Mouse (Mus musculus) erythroblast, embryonic 14.5 days (primary cell): ENCODE data around the gene Ube4a. TPM values are rescaled to one million over a fixed set of nuclear protein-coding genes. Genes with fewer than 3 reads are reported as not detected.
"Not testable (repeated sequence)": the region's sequence is repeated elsewhere in the genome, so short reads cannot be mapped to it uniquely, and the experiment has no call there.

Source experiments
- H3K27me3 ChIP-seq: 2 replicates; pipeline ENCODE4 v1.6.1; 2012; ENCODE audit warnings: inconsistent platforms; ENCODE audit not compliant: control insufficient read depth
- H3K36me3 ChIP-seq: 2 replicates; pipeline ENCODE4 v1.6.1; 2012; ENCODE audit warnings: mild to moderate bottlenecking, inconsistent platforms; ENCODE audit not compliant: control insufficient read depth
- H3K4me1 ChIP-seq: 2 replicates; pipeline ENCODE4 v1.6.1; 2012; ENCODE audit warnings: inconsistent platforms; ENCODE audit not compliant: control insufficient read depth
- H3K4me3 ChIP-seq: replicated peaks from 2 replicates; pipeline ENCODE3; 2012; ENCODE audit warnings: moderate library complexity, mild to moderate bottlenecking, inconsistent platforms
- H3K9me3 ChIP-seq: 2 replicates; pipeline ENCODE4 v1.6.1; 2012; ENCODE audit warnings: low read length, inconsistent platforms, mixed read lengths; ENCODE audit not compliant: control insufficient read depth
- GATA1 ChIP-seq: IDR thresholded peaks from 2 replicates; pipeline ENCODE4 v1.6.1; 2012; ENCODE audit warnings: low read length, inconsistent platforms, mixed read lengths
- TAL1 ChIP-seq: IDR thresholded peaks from 3 replicates; pipeline ENCODE4 v1.6.1; 2012; ENCODE audit warnings: low read length, inconsistent platforms, mixed read lengths
- polyA plus RNA-seq: library from polyadenylated mRNA; stranded (reverse); fragments of >175 nt; gene quantifications from 2 replicates; pipeline ENCODE4 v1.2.3, GENCODE M21; 2012

The Ube4a gene
- polyA plus RNA-seq, 1 experiment: 0.31 TPM

- Histone ChIP-seq H3K4me1 (peaks cover 14% of the 10 kb centered on the region), H3K27me3 (no peaks in the 10 kb centered on the region; the same call in 1 of the 2 replicates), H3K36me3 (no peaks in the 10 kb centered on the region), H3K9me3 (no peaks in the 10 kb centered on the region), H3K4me3 (no peak overlapping the region)
- no peak for TF ChIP-seq GATA1
- no peak for TF ChIP-seq TAL1
These were observed 17.6 kb upstream of the Ube4a start for GRCm38 (mm10) chr9:44983001-44983400.

GRCm38 (mm10) chr9:44982531-44982930 lies 17.1 kb upstream of the Ube4a start:
- Histone ChIP-seq H3K4me1 (peaks cover 14% of the 10 kb centered on the region), H3K9me3 (no peaks in the 10 kb centered on the region), H3K4me3 (no peak overlapping the region), H3K27me3 (no peaks in the 10 kb centered on the region; the same call in 1 of the 2 replicates), H3K36me3 (no peaks in the 10 kb centered on the region)
- TF ChIP-seq TAL1 (no peak), GATA1 (no peak)

- TF ChIP-seq GATA1: no peak
- no peak for TF ChIP-seq TAL1
- peaks cover 14% of the 10 kb centered on the region for H3K4me1 ChIP-seq
- H3K27me3 ChIP-seq: no peaks in the 10 kb centered on the region; the same call in 1 of the 2 replicates
- H3K9me3 ChIP-seq: no peaks in the 10 kb centered on the region
- H3K4me3 ChIP-seq: no peak overlapping the region
- no peaks in the 10 kb centered on the region for H3K36me3 ChIP-seq
These were observed 16.7 kb upstream of the Ube4a start for GRCm38 (mm10) chr9:44982081-44982480.

- no peaks in the 10 kb centered on the region for H3K9me3 ChIP-seq
- TF ChIP-seq TAL1 (no peak), GATA1 (no peak)
- peaks cover 14% of the 10 kb centered on the region for H3K4me1 ChIP-seq
- H3K27me3 ChIP-seq: peaks cover under 1% of the 10 kb centered on the region; the same call in 1 of the 2 replicates
- no peaks in the 10 kb centered on the region for H3K36me3 ChIP-seq
- H3K4me3 ChIP-seq: no peak within 1 kb of the TSS
These were observed 16.3 kb upstream of the Ube4a start, which contains the start of gene Cd3d for GRCm38 (mm10) chr9:44981676-44982075. TSS of gene Cd3d (plus strand) at chr9:44981786.

GRCm38 (mm10) chr9:44981104-44981503 lies 15.7 kb upstream of the Ube4a start:
- H3K4me3 ChIP-seq: no peak overlapping the region
- no peaks in the 10 kb centered on the region for H3K36me3 ChIP-seq
- peaks cover 6% of the 10 kb centered on the region for H3K27me3 ChIP-seq
- H3K4me1 ChIP-seq: peaks cover 10% of the 10 kb centered on the region
- no peaks in the 10 kb centered on the region for H3K9me3 ChIP-seq
- TF ChIP-seq TAL1 (no peak), GATA1 (no peak)

- H3K27me3 ChIP-seq: peaks cover 12% of the 10 kb centered on the region
- H3K36me3 ChIP-seq: no peaks in the 10 kb centered on the region
- no peaks in the 10 kb centered on the region for H3K9me3 ChIP-seq
- no peak within 1 kb of the TSS for H3K4me3 ChIP-seq
- peaks cover 9% of the 10 kb centered on the region for H3K4me1 ChIP-seq
- TF ChIP-seq GATA1 (no peak), TAL1 (no peak)
These were observed 14.8 kb upstream of the Ube4a start, which contains the start of gene Cd3g for GRCm38 (mm10) chr9:44980242-44980641. TSS of gene Cd3g (minus strand) at chr9:44980431.

- TF ChIP-seq TAL1 (no peak), GATA1 (no peak)
- peaks cover 16% of the 10 kb centered on the region for H3K27me3 ChIP-seq
- no peaks in the 10 kb centered on the region for H3K36me3 ChIP-seq
- H3K9me3 ChIP-seq: no peaks in the 10 kb centered on the region
- H3K4me1 ChIP-seq: peaks cover 9% of the 10 kb centered on the region
- no peak overlapping the region for H3K4me3 ChIP-seq
These were observed 14.4 kb upstream of the Ube4a start for GRCm38 (mm10) chr9:44979806-44980205.

GRCm38 (mm10) chr9:44977813-44978212 lies 12.4 kb upstream of the Ube4a start:
- Histone ChIP-seq H3K4me1 (peaks cover 9% of the 10 kb centered on the region), H3K36me3 (no peaks in the 10 kb centered on the region), H3K27me3 (peaks cover 34% of the 10 kb centered on the region), H3K4me3 (no peak overlapping the region), H3K9me3 (no peaks in the 10 kb centered on the region)
- no peak for TF ChIP-seq TAL1
- TF ChIP-seq GATA1: no peak

- TF ChIP-seq TAL1: no peak
- TF ChIP-seq GATA1: no peak
These were observed 4.0 kb upstream of the Ube4a start for GRCm38 (mm10) chr9:44969450-44969849.

GRCm38 (mm10) chr9:44967763-44968162 lies 2.4 kb upstream of the Ube4a start:
- H3K4me1 ChIP-seq: peaks cover 38% of the 10 kb centered on the region
- H3K4me3 ChIP-seq, H3K9me3 ChIP-seq, H3K36me3 ChIP-seq: not testable (repeated sequence)
- H3K27me3 ChIP-seq: peaks cover 15% of the 10 kb centered on the region

More at GRCm38 (mm10) chr9:44969450-44969849, 4.0 kb upstream of the Ube4a start:
- H3K4me3 ChIP-seq: no peak overlapping the region
- no peaks in the 10 kb centered on the region for H3K9me3 ChIP-seq
- peaks cover 27% of the 10 kb centered on the region for H3K4me1 ChIP-seq
- no peaks in the 10 kb centered on the region for H3K36me3 ChIP-seq
- peaks cover 32% of the 10 kb centered on the region for H3K27me3 ChIP-seq
